Mouse (Mus musculus) NIH3T3 (cell line): ENCODE data around the gene Rab7b.

ENCODE experiments used
- DNase-seq: peaks from one replicate; pipeline ENCODE4 v3.0.0-alpha.2; 2012; ENCODE audit warnings: low read depth

Rab7b gene

GRCm38 (mm10) chr1:131696325-131696724 lies 7.8 kb downstream of the Rab7b start:
- peak; percentile 50 for DNase-seq

DNA sequence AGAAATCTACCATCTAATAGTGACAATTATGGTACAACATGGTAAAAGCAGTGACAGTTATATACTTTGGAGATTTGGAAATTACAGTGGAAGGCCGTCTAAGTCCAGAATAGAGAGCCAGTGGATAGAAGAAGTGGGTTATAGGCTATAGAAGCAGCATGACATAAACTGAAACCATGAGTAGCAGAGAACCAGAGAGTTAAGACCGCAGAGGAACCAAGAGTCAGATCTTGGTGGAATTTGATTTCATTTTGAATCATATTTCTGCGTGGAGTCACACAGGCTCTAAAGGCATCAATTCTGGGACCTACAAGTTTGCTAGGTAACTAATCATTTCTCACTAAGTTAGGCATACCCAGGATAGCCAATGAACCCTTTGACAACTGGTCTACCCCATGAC lies 10.3 kb downstream of the Rab7b start:
- DNase-seq: no peak

- no peak for DNase-seq
Measured at GRCm38 (mm10) chr1:131699642-131700041, 11.1 kb downstream of the Rab7b start.

GRCm38 (mm10) chr1:131700447-131700846 lies 12.0 kb downstream of the Rab7b start:
- DNase-seq: no peak

DNA sequence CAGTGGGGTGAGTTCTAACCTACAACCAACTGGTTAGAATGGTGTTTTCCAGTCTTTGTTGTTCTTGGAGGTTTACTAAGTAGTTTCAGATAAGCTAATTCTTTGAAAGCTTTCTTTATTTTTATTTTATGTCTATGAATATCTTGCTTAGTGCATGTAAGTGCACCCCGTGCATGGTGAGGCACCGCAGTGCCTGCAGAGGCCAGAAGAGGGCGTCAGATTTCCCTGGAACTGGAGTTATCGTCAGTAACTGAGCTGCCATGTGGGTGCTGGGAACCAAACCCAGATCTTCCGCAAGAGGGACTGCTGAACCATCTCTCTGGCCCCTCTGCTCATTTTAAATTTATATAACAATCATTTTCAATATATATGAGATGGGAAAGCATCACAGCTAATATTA lies 12.9 kb downstream of the Rab7b start:
- no peak for DNase-seq

DNA sequence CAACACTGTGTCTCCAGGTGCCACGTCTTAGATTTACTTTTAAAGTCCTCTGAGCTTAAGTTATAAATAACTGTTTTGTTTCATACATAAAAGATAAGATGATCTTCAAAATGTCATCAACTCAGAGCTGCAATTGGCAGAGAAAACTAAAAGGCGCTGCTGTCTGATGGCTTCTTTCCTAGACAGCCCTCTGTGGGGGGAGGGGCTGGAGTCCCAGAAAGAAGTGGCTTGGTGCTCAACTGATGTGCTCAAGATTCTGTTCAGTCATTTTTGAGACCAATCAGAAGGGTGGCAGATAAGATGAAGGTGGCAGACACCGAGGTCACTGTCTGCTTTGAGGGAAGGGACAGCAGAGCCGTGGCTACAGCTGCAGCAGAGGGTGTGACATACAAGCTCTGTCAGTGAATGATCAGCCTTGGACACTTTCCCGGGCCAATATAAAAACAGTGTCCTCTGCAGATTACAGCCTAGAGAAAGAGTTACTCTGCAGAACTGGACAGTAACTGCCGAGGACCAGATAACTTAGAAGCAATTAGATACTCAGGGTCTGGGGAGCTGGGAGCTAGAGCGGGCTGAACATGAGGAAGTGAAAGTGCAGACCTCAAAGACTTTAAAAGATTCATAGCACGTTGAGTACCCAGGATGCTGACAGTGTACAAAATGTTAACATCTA lies 13.7 kb downstream of the Rab7b start:
- DNase-seq: no peak

DNA sequence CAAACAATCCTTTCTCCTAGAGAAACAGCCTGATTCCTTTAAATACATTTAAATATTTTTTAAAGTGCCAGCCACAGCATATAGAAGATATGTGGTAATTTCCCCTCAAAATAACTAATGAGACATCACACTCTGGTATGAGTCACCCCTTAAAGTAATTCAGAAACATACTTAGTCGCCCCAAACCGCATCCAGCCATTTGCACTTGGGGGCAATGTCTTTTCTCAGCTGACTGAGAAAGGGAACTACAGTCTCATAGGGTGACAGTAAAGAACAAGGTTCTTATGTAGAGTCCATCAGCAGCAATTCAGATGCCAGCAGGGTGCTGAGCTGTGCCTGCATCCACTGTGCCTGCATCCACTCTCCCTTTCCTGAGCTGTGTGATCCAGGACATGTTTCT lies 15.0 kb downstream of the Rab7b start:
- no peak for DNase-seq

- peak; percentile 72 for DNase-seq
Measured at GRCm38 (mm10) chr1:131708338-131708737, 19.8 kb downstream of the Rab7b start.

GRCm38 (mm10) chr1:131711518-131711917 lies 23.0 kb downstream of the Rab7b start:
- DNase-seq: no peak

DNA sequence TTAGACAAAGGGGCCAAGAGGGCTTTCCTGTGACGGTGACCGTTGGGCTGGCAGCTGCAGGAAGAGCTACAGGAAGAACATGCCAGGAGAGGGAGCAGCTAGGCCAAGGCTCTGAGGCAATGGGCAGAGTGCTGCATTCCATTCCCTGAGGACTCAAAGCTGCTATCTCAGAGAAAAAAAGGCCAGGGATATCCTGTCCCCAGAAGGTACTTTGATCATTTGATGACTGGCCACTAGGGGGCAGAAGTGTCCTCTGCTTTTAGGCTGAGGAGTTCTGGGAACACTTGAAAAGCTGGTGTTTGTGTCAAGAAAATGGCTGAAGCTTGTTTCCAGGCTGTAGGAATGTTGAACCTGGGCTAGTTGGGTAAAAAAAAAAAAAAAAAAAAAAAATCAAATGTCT lies 23.9 kb downstream of the Rab7b start:
- peak; percentile 93 for DNase-seq

- DNase-seq: no peak
Measured at GRCm38 (mm10) chr1:131714388-131715337, 26.2 kb downstream of the Rab7b start.

DNA sequence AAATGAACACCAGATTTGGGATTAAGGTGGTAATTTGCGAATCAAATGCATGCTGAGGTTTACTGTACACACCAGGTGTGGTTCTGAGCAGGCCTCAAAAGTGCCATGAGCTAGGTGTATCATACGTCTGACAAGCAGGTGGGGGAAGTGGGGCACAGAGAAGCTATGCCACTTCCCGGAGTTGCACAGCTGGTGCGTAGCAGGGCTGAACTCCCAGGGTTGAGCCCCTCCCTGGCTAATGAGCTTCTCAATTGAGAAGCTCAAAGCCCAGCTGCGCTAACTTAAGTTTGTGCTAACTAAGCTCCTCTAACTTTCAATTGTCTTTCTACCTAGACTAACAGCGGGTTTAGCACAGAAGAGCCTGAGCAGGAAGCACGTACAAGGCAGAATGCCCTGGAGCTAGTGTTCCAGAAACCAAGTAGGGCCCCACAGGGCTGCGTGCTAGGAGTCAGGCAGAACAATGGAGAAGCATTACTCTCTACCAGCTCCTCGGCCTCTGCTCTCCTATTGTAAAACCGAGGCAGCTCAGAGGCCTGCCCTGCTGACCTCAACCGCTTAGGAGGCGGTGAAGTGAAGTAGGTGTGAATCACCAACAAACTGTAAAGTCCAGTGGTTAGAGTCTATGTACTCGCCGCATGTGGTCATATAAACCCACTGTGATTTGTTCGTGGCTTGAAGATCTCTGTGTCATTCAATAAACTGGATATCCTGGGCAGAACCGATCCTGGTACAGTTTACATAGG lies 30.6 kb downstream of the Rab7b start:
- no peak for DNase-seq

- DNase-seq: no peak
Measured at GRCm38 (mm10) chr1:131721989-131722388, 33.5 kb downstream of the Rab7b start.

- DNase-seq: no peak
Measured at GRCm38 (mm10) chr1:131723549-131723948, 35.1 kb downstream of the Rab7b start.

GRCm38 (mm10) chr1:131726586-131726985 lies 38.1 kb downstream of the Rab7b start:
- DNase-seq: no peak

- DNase-seq: no peak
Measured at GRCm38 (mm10) chr1:131730639-131731437, 42.3 kb downstream of the Rab7b start.

- DNase-seq: peak; percentile 38
Measured at GRCm38 (mm10) chr1:131733474-131734180, 45.1 kb downstream of the Rab7b start.

GRCm38 (mm10) chr1:131734657-131735273 lies 46.3 kb downstream of the Rab7b start:
- no peak for DNase-seq

DNA sequence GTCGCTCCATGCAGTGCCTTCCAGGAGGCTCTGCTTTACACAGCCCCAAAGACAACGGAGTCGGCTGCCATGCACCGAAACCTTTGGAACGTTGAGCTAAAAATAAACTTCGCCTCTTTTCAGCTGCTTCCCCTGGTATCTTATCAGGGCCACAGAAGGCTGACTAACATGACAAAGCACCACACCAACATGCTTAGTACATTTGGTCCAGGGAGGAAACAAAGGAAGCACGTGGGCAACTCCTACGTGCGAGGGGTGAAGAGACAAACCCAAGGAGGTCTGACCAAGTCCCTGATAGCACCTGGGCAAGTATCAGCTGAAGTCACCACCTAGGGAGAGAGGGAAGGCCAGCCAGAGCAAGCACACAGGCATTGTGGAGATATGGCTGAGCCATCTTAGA lies 48.0 kb downstream of the Rab7b start:
- DNase-seq: no peak

GRCm38 (mm10) chr1:131737269-131737668 lies 48.8 kb downstream of the Rab7b start:
- DNase-seq: peak; percentile 84

- DNase-seq: no peak
Measured at GRCm38 (mm10) chr1:131738760-131739159, 50.3 kb downstream of the Rab7b start.
